Mouse (Mus musculus): ENCODE measurements at regions not wholly inside any gene's neighbourhood (a gene's known extent, or its start where the extent isn't known, plus 50 kb on each side); places are given as distances from the start of the nearest gene placed in this dataset.

GRCm38 (mm10) chr13:99696559-99696890, 180.2 kb upstream of the Map1b start:
- no peak for TF ChIP-seq CTCF (IDR thresholded peaks at IDR 0.05; ENCODE audit: extremely low read depth, insufficient read depth, insufficient read length, insufficient replicate concordance)
- TF ChIP-seq POLR2A (IDR thresholded peaks at IDR 0.05; ENCODE audit: low read depth, low read length), result no peak
